Mouse (Mus musculus): ENCODE data around the gene Sesn1. TPM values are rescaled to one million over a fixed set of nuclear protein-coding genes. Genes with fewer than 3 reads are reported as not detected.

Sesn1 gene
- polyA plus RNA-seq, 1 experiment from 2014 or later = 36.6 TPM

- DNase-seq (ENCODE audit: low spot score) = peak; percentile 84
- peak; percentile 65 for ATAC-seq
- WGBS = 59% methylated on average over 8 of the region's 9 CpGs
Measured at GRCm38 (mm10) chr10:41830851-41831522, 21.3 kb downstream of the Sesn1 start.

GRCm38 (mm10) chr10:41832191-41832590, 22.5 kb downstream of the Sesn1 start:
- no peak for DNase-seq (ENCODE audit: low spot score)
- WGBS = 61% methylated on average over 6 of the region's 6 CpGs
- ATAC-seq = no peak
- no peak overlapping the region for H3K27ac ChIP-seq (ENCODE audit: low read length)
- no peak overlapping the region for H3K4me2 ChIP-seq (replicated peaks; ENCODE audit: low read depth, low read length)
- no peaks in the 10 kb centered on the region for H3K4me1 ChIP-seq (ENCODE audit: insufficient read depth, low read depth, low read length)
- TF ChIP-seq CTCF (IDR thresholded peaks at IDR 0.05) = no peak
- TF ChIP-seq EP300 (IDR thresholded peaks at IDR 0.05) = no peak
- no peak overlapping the region for H3K9ac ChIP-seq (replicated peaks; ENCODE audit: low read depth)
- no peaks in the 10 kb centered on the region for H3K27me3 ChIP-seq (replicated peaks; ENCODE audit: insufficient read depth, low read length)
- no peaks in the 10 kb centered on the region for H3K36me3 ChIP-seq (ENCODE audit: insufficient read depth, low read length)
- no peak overlapping the region for H3K4me3 ChIP-seq (ENCODE audit: low read depth, low read length)
- no peaks in the 10 kb centered on the region for H3K9me3 ChIP-seq (ENCODE audit: low read length)

More at GRCm38 (mm10) chr10:41830851-41831522, 21.3 kb downstream of the Sesn1 start:
- TF ChIP-seq CTCF (IDR thresholded peaks at IDR 0.05) (peak; percentile 95), EP300 (IDR thresholded peaks at IDR 0.05) (no peak)
- Histone ChIP-seq H3K4me1 (ENCODE audit: insufficient read depth, low read depth, low read length) (no peaks in the 10 kb centered on the region), H3K9me3 (ENCODE audit: low read length) (no peaks in the 10 kb centered on the region), H3K27me3 (replicated peaks; ENCODE audit: insufficient read depth, low read length) (no peaks in the 10 kb centered on the region), H3K27ac (ENCODE audit: low read length) (no peak overlapping the region), H3K36me3 (ENCODE audit: insufficient read depth, low read length) (no peaks in the 10 kb centered on the region), H3K4me2 (replicated peaks; ENCODE audit: low read depth, low read length) (no peak overlapping the region), H3K4me3 (ENCODE audit: low read depth, low read length) (no peak overlapping the region), H3K9ac (replicated peaks; ENCODE audit: low read depth) (no peak overlapping the region)

GRCm38 (mm10) chr10:41834131-41834530, 24.4 kb downstream of the Sesn1 start:
- Histone ChIP-seq H3K9ac (replicated peaks; ENCODE audit: low read depth) (no peak overlapping the region), H3K4me1 (ENCODE audit: insufficient read depth, low read depth, low read length) (no peaks in the 10 kb centered on the region), H3K4me2 (replicated peaks; ENCODE audit: low read depth, low read length) (no peak overlapping the region), H3K27ac (ENCODE audit: low read length) (no peak overlapping the region), H3K4me3 (ENCODE audit: low read depth, low read length) (no peak overlapping the region), H3K9me3 (ENCODE audit: low read length) (no peaks in the 10 kb centered on the region), H3K27me3 (replicated peaks; ENCODE audit: insufficient read depth, low read length) (no peaks in the 10 kb centered on the region), H3K36me3 (ENCODE audit: insufficient read depth, low read length) (no peaks in the 10 kb centered on the region)
- WGBS = 80% methylated on average over 2 of the region's 2 CpGs
- TF ChIP-seq CTCF (IDR thresholded peaks at IDR 0.05) = no peak
- no peak for TF ChIP-seq EP300 (IDR thresholded peaks at IDR 0.05)
- no peak for ATAC-seq
- DNase-seq (ENCODE audit: low spot score) = no peak

GRCm38 (mm10) chr10:41838911-41839310, 29.2 kb downstream of the Sesn1 start:
- H3K27me3 ChIP-seq (replicated peaks; ENCODE audit: insufficient read depth, low read length) = no peaks in the 10 kb centered on the region
- no peak for DNase-seq (ENCODE audit: low spot score)
- no peak overlapping the region for H3K4me3 ChIP-seq (ENCODE audit: low read depth, low read length)
- no peak for ATAC-seq
- no peak overlapping the region for H3K9ac ChIP-seq (replicated peaks; ENCODE audit: low read depth)
- no peaks in the 10 kb centered on the region for H3K4me1 ChIP-seq (ENCODE audit: insufficient read depth, low read depth, low read length)
- 73% methylated on average over 4 of the region's 4 CpGs for WGBS
- no peaks in the 10 kb centered on the region for H3K9me3 ChIP-seq (ENCODE audit: low read length)
- H3K27ac ChIP-seq (ENCODE audit: low read length) = no peak overlapping the region
- no peak for TF ChIP-seq EP300 (IDR thresholded peaks at IDR 0.05)
- no peak for TF ChIP-seq CTCF (IDR thresholded peaks at IDR 0.05)
- H3K4me2 ChIP-seq (replicated peaks; ENCODE audit: low read depth, low read length) = no peak overlapping the region
- no peaks in the 10 kb centered on the region for H3K36me3 ChIP-seq (ENCODE audit: insufficient read depth, low read length)

GRCm38 (mm10) chr10:41847737-41848136, 38.0 kb downstream of the Sesn1 start:
- no peak for DNase-seq (ENCODE audit: low spot score)
- Histone ChIP-seq H3K4me3 (ENCODE audit: low read depth, low read length) (no peak overlapping the region), H3K27me3 (replicated peaks; ENCODE audit: insufficient read depth, low read length) (no peaks in the 10 kb centered on the region), H3K9ac (replicated peaks; ENCODE audit: low read depth) (no peak overlapping the region), H3K9me3 (ENCODE audit: low read length) (no peaks in the 10 kb centered on the region), H3K27ac (ENCODE audit: low read length) (no peak overlapping the region), H3K4me1 (ENCODE audit: insufficient read depth, low read depth, low read length) (no peaks in the 10 kb centered on the region), H3K4me2 (replicated peaks; ENCODE audit: low read depth, low read length) (no peak overlapping the region), H3K36me3 (ENCODE audit: insufficient read depth, low read length) (no peaks in the 10 kb centered on the region)
- WGBS = 95% methylated on average over 8 of the region's 8 CpGs
- no peak for ATAC-seq
- TF ChIP-seq CTCF (IDR thresholded peaks at IDR 0.05) (no peak), EP300 (IDR thresholded peaks at IDR 0.05) (no peak)

- ATAC-seq = no peak
- H3K9ac ChIP-seq (replicated peaks; ENCODE audit: low read depth) = no peak overlapping the region
- TF ChIP-seq EP300 (IDR thresholded peaks at IDR 0.05) (no peak), CTCF (IDR thresholded peaks at IDR 0.05) (no peak)
- DNase-seq (ENCODE audit: low spot score) = no peak
- WGBS = 57% methylated on average over 2 of the region's 2 CpGs
- H3K27me3 ChIP-seq (replicated peaks; ENCODE audit: insufficient read depth, low read length) = no peaks in the 10 kb centered on the region
- H3K9me3 ChIP-seq (ENCODE audit: low read length) = no peaks in the 10 kb centered on the region
- H3K27ac ChIP-seq (ENCODE audit: low read length) = no peak overlapping the region
- no peak overlapping the region for H3K4me2 ChIP-seq (replicated peaks; ENCODE audit: low read depth, low read length)
- no peak overlapping the region for H3K4me3 ChIP-seq (ENCODE audit: low read depth, low read length)
- H3K36me3 ChIP-seq (ENCODE audit: insufficient read depth, low read length) = no peaks in the 10 kb centered on the region
- no peaks in the 10 kb centered on the region for H3K4me1 ChIP-seq (ENCODE audit: insufficient read depth, low read depth, low read length)
Measured at GRCm38 (mm10) chr10:41848721-41849120, 39.0 kb downstream of the Sesn1 start.
